Mouse (Mus musculus) forebrain, embryonic 11.5 days (tissue): ENCODE measurements around the gene Ddx49. TPM values are rescaled to one million over a fixed set of nuclear protein-coding genes. Genes with fewer than 3 reads are reported as not detected.

ENCODE experiments used
- ATAC-seq: fragments of 200-750 bp; cut with Nextera tagmentation; replicated peaks from 2 replicates; pipeline ENCODE4 v1.8.0; 2017; ENCODE audit warnings: moderate TSS enrichment; ENCODE audit not compliant: low FRiP score
- DNase-seq: peaks from one replicate; pipeline ENCODE4 v3.0.0-alpha.2; 2017; ENCODE audit warnings: low spot score
- H3K27ac ChIP-seq: fragments of 300-500 bp; sonication (generic); 2 replicates; pipeline ENCODE4 v1.5.1; 2014; ENCODE audit warnings: low read depth, low read length
- H3K27me3 ChIP-seq: fragments of 300-500 bp; sonication (generic); 2 replicates; pipeline ENCODE4 v1.6.1; 2014; ENCODE audit warnings: mild to moderate bottlenecking, low read length, mixed read lengths; ENCODE audit not compliant: control insufficient read depth, insufficient read depth
- H3K36me3 ChIP-seq: fragments of 300-500 bp; sonication (generic); 2 replicates; pipeline ENCODE4 v1.6.1; 2014; ENCODE audit warnings: mild to moderate bottlenecking, low read length, moderate library complexity, mixed read lengths; ENCODE audit not compliant: control insufficient read depth, insufficient read depth
- H3K4me1 ChIP-seq: fragments of 300-500 bp; sonication (generic); replicated peaks from 2 replicates; pipeline ENCODE4 v1.6.1; 2014; ENCODE audit warnings: low read length, mixed read lengths; ENCODE audit not compliant: control insufficient read depth, insufficient read depth
- H3K4me2 ChIP-seq: fragments of 300-500 bp; sonication (generic); 2 replicates; pipeline ENCODE4 v1.6.1; 2014; ENCODE audit warnings: low read depth, mild to moderate bottlenecking, low read length, moderate library complexity, mixed read lengths; ENCODE audit not compliant: severe bottlenecking
- H3K4me3 ChIP-seq: fragments of 300-500 bp; sonication (generic); 2 replicates; pipeline ENCODE4 v1.5.1; 2014; ENCODE audit warnings: low read depth, low read length
- H3K9ac ChIP-seq: fragments of 300-500 bp; sonication (generic); 2 replicates; pipeline ENCODE4 v1.6.1; 2014; ENCODE audit warnings: low read length
- H3K9me3 ChIP-seq: fragments of 300-500 bp; sonication (generic); 2 replicates; pipeline ENCODE4 v1.6.1; 2016; ENCODE audit warnings: low read length, mixed read lengths; ENCODE audit not compliant: control insufficient read depth
- WGBS: fragments of 180-500 bp; shearing (Covaris S2); extraction: QIAGEN DNeasy Blood & Tissue Kit; methylation state at CpG from one replicate; pipeline ENCODE4 v1.1.7; 2014; 5-methylcytosine and 5-hydroxymethylcytosine counted together
- polyA plus RNA-seq: library from polyadenylated mRNA; unstranded; fragments of >200 nt; fragmentation: Nextera tagmentation; extraction: Ambion mirVana; gene quantifications from 2 replicates; pipeline ENCODE4 v1.2.1, GENCODE M21; 2014

Gene Ddx49
- polyA plus RNA-seq, 1 experiment from 2014 or later, result 54.4 TPM

- Histone ChIP-seq H3K4me2 (no peak overlapping the region), H3K36me3 (peaks cover 26% of the 10 kb centered on the region), H3K27me3 (no peaks in the 10 kb centered on the region), H3K9me3 (no peaks in the 10 kb centered on the region), H3K27ac (no peak overlapping the region), H3K9ac (no peak overlapping the region), H3K4me1 (no peaks in the 10 kb centered on the region), H3K4me3 (no peak overlapping the region)
- DNase-seq (no peak), ATAC-seq (no peak)
- 94% methylated on average over 14 of the region's 14 CpGs for WGBS
Measured at GRCm38 (mm10) chr8:70342007-70342406, 39.7 kb upstream of the Ddx49 start.

GRCm38 (mm10) chr8:70340659-70341058 is 38.4 kb upstream of the Ddx49 start:
- Histone ChIP-seq H3K27ac (no peak overlapping the region), H3K36me3 (peaks cover 33% of the 10 kb centered on the region), H3K27me3 (no peaks in the 10 kb centered on the region), H3K4me2 (no peak overlapping the region), H3K4me1 (no peaks in the 10 kb centered on the region), H3K9me3 (no peaks in the 10 kb centered on the region), H3K9ac (no peak overlapping the region), H3K4me3 (no peak overlapping the region)
- 94% methylated on average over 7 of the region's 7 CpGs for WGBS
- DNase-seq (no peak), ATAC-seq (no peak)

- Histone ChIP-seq H3K27me3 (no peaks in the 10 kb centered on the region), H3K4me2 (no peak overlapping the region), H3K27ac (no peak overlapping the region), H3K9ac (no peak overlapping the region), H3K4me1 (no peaks in the 10 kb centered on the region), H3K4me3 (no peak overlapping the region), H3K9me3 (no peaks in the 10 kb centered on the region), H3K36me3 (peaks cover 49% of the 10 kb centered on the region)
- WGBS, result 94% methylated on average over 7 of the region's 7 CpGs
- no peak for DNase-seq
- no peak for ATAC-seq
Measured at GRCm38 (mm10) chr8:70338931-70339330, 36.6 kb upstream of the Ddx49 start.

- peaks cover 3% of the 10 kb centered on the region; the same call in 1 of the 2 replicates for H3K27me3 ChIP-seq
- peaks cover 23% of the 10 kb centered on the region for H3K4me1 ChIP-seq
- DNase-seq (no peak), ATAC-seq (no peak)
- H3K36me3 ChIP-seq, result peaks cover 40% of the 10 kb centered on the region
- H3K4me3 ChIP-seq, result no peak overlapping the region
- H3K4me2 ChIP-seq, result no peak overlapping the region
- H3K27ac ChIP-seq, result no peak overlapping the region
- WGBS, result 94% methylated on average over 6 of the region's 6 CpGs
- no peaks in the 10 kb centered on the region for H3K9me3 ChIP-seq
- no peak overlapping the region for H3K9ac ChIP-seq
Measured at GRCm38 (mm10) chr8:70332878-70333202, 30.6 kb upstream of the Ddx49 start.

DNA sequence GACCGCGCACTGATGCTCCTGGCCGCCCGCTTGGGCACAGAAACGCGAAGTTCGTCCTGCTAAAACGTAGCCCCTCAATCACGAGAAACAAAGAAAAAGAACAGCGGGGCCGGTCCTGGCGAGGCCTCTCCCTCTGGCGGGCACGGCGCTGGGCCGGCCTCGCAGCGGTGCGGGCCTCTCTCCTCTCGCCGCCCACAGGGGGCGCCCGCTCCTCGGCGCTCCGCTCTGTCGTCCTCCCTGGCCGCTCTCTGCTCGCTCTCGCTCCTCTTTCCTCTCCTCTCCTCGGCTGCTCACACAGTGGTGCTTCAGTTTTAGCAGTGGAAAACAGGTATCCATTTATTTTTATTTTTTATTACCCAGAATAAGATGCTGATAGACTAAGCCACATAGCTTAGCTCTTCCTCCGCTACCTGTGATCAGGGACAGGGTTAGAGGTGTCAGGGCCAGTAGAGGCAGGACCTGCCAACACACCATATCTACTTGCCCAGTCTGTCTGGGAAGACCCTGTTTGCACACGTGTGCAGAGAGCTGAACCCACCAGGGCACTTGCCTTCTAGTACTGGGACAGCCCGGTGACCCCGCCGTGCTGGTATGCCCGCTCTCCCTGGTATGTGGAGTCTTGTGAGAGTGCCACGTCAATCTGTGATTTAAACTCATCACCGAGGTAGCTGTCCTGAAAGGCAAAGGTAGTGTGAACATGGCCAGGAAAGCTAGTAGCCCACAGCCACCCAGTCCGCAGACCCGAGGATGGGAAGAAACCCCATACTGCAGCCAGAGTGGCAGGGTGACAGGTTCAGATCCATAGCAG is 30.0 kb upstream of the Ddx49 start:
- ATAC-seq (peak; percentile 79), DNase-seq (peak; percentile 92)
- peaks cover 3% of the 10 kb centered on the region; the same call in 1 of the 2 replicates for H3K27me3 ChIP-seq
- H3K9ac ChIP-seq, result peak overlapping the region; percentile 43
- 26% methylated on average over 40 of the region's 41 CpGs for WGBS
- 0 out of 2 replicates have a peak overlapping the region, but pooled peaks have one; percentile 46 for H3K27ac ChIP-seq
- 0 out of 2 replicates have a peak overlapping the region, but pooled peaks have one; percentile 7 for H3K4me3 ChIP-seq
- peaks cover 23% of the 10 kb centered on the region for H3K4me1 ChIP-seq
- H3K9me3 ChIP-seq, result no peaks in the 10 kb centered on the region
- no peak overlapping the region for H3K4me2 ChIP-seq
- peaks cover 40% of the 10 kb centered on the region for H3K36me3 ChIP-seq

GRCm38 (mm10) chr8:70331526-70331925 is 29.2 kb upstream of the Ddx49 start:
- no peak for ATAC-seq
- no peak overlapping the region for H3K27ac ChIP-seq
- peak; percentile 65 for DNase-seq
- peaks cover 23% of the 10 kb centered on the region for H3K4me1 ChIP-seq
- no peak overlapping the region for H3K4me2 ChIP-seq
- no peak overlapping the region for H3K4me3 ChIP-seq
- H3K9me3 ChIP-seq, result no peaks in the 10 kb centered on the region
- peaks cover 33% of the 10 kb centered on the region for H3K36me3 ChIP-seq
- H3K27me3 ChIP-seq, result peaks cover 3% of the 10 kb centered on the region; the same call in 1 of the 2 replicates
- WGBS, result 67% methylated on average over 19 of the region's 19 CpGs
- H3K9ac ChIP-seq, result no peak overlapping the region

- DNase-seq (peak; percentile 85), ATAC-seq (peak; percentile 78)
- Histone ChIP-seq H3K4me1 (peaks cover 23% of the 10 kb centered on the region), H3K4me2 (peak overlapping the region; percentile 26; the same call in 1 of the 2 replicates), H3K9me3 (no peaks in the 10 kb centered on the region), H3K4me3 (no peak overlapping the region), H3K9ac (peak overlapping the region; percentile 45), H3K27ac (no peak overlapping the region), H3K36me3 (peaks cover 31% of the 10 kb centered on the region), H3K27me3 (peaks cover 3% of the 10 kb centered on the region; the same call in 1 of the 2 replicates)
- 25% methylated on average over 53 of the region's 53 CpGs for WGBS
Measured at GRCm38 (mm10) chr8:70330741-70331364, 28.6 kb upstream of the Ddx49 start.

GRCm38 (mm10) chr8:70329835-70330740 is 27.8 kb upstream of the Ddx49 start:
- Histone ChIP-seq H3K27ac (no peak overlapping the region), H3K4me2 (peak overlapping the region; percentile 26), H3K9ac (peak overlapping the region; percentile 45), H3K4me3 (no peak overlapping the region), H3K36me3 (peaks cover 26% of the 10 kb centered on the region), H3K27me3 (peaks cover 3% of the 10 kb centered on the region; the same call in 1 of the 2 replicates), H3K9me3 (no peaks in the 10 kb centered on the region), H3K4me1 (peaks cover 23% of the 10 kb centered on the region)
- ATAC-seq, result peak; percentile 31; the same call in 1 of the 2 replicates
- DNase-seq, result peak; percentile 72
- WGBS, result 5% methylated on average over 45 of the region's 45 CpGs
